Mouse (Mus musculus) adrenal gland, postnatal 4 days (tissue): ENCODE data around the gene Plekha7. TPM values are rescaled to one million over a fixed set of nuclear protein-coding genes. Genes with fewer than 3 reads are reported as not detected.

Experiments
- DNase-seq, 2 experiments: peaks; one replicate each; pipeline ENCODE4 v3.0.0; 2021 to 2022; ENCODE audit warnings: low spot score in 2 of 2, mixed read lengths in 2 of 2
- total RNA-seq, 2 experiments: library from RNA; stranded (reverse); gene quantifications; 2 replicates each; pipeline ENCODE4 v1.2.3; 2021

Plekha7 gene
- total RNA-seq, 2 experiments from 2014 or later, result 19.0 to 24.8 TPM

GRCm38 (mm10) chr7:116290559-116290958 lies 17.6 kb downstream of the Plekha7 start:
- no peak for DNase-seq

GRCm38 (mm10) chr7:116288996-116289395 lies 19.2 kb downstream of the Plekha7 start:
- no peak for DNase-seq

- no peak for DNase-seq
Observed at GRCm38 (mm10) chr7:116287959-116288358, 20.2 kb downstream of the Plekha7 start.

DNA sequence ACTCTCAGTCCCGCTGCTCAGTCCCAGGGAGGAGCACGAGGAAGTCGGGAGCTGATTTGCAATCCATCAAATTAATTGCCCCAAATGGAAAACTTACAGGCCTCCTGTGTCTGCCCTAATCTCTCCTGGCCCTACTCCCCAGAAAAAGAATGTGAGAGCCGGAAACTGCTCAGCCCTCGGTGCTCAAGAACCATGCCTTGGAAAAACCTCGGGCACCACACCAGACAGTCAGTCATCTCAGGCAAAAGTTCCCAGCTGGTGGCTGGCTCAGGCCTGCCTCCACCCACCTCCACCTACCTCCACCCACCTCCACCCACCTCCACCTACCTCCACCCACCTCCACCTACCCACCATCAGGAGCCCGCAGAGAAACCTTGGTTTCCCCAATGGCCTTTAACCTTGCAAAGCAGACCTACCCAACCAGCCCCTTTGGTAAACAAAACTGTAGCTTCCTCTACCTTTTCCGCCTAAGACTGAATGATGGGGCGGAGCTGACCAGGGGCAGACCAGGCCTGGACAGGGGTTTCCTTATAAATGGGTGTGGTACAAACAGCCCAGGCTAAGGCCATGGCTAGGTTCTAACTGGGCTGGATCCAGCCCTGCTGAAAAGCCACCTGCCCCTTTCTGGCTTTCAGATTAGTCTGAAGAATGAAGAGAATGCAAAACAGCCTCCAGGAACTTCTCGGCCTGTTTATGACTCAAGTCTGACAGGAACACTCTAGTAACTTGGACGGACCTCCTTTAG lies 21.4 kb downstream of the Plekha7 start:
- DNase-seq, result no peak

GRCm38 (mm10) chr7:116286173-116286572 lies 22.0 kb downstream of the Plekha7 start:
- DNase-seq, result peak in 1 of 2 experiments; percentile 29

- DNase-seq, result no peak
Observed at GRCm38 (mm10) chr7:116285216-116285615, 23.0 kb downstream of the Plekha7 start.

DNA sequence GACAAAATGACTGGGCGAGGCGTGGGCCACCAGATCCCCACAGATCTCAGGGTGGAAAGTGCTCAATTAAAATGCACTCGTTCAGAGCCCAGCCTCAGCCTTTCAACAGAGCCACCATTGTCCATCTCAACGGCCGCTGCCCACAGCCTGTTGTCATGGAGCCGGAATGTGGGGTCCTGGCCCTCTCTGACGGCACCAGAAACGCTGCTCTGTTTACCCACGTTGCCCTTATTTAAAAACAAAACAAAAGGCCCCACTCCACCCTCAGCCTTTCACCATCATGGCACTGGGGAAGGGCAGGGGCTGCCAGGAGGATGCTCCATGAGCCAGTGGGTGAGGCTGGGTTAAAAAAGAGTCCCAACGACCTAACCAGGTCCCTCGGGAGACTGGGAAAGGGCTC lies 25.4 kb downstream of the Plekha7 start:
- no peak for DNase-seq

GRCm38 (mm10) chr7:116280126-116280525 lies 28.1 kb downstream of the Plekha7 start:
- DNase-seq, result no peak

DNA sequence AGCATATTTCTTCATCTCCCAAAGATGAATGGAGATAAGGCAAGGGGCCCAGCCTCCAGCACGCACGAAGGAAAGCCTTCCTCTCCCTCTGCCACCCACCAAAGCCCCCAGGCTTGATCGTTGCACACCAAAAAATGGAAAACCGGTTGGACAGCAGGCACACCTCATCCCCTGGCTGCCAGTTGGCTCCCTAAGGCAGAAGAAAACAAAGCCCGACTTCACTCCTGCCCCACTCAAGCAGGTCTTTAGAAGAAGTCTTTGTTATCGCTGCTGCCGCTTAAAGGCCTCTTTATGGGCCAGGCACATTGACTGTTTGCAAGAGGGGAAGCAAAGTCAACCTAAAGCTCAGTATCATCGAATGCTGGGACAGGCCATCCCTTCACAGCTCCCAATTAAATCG lies 29.9 kb downstream of the Plekha7 start:
- DNase-seq, result no peak

GRCm38 (mm10) chr7:116276315-116276714 lies 31.9 kb downstream of the Plekha7 start:
- no peak for DNase-seq

GRCm38 (mm10) chr7:116273111-116273510 lies 35.1 kb downstream of the Plekha7 start:
- no peak for DNase-seq

GRCm38 (mm10) chr7:116269501-116269995 lies 38.6 kb downstream of the Plekha7 start:
- DNase-seq, result no peak

GRCm38 (mm10) chr7:116268113-116268926 lies 39.9 kb downstream of the Plekha7 start:
- DNase-seq, result no peak

DNA sequence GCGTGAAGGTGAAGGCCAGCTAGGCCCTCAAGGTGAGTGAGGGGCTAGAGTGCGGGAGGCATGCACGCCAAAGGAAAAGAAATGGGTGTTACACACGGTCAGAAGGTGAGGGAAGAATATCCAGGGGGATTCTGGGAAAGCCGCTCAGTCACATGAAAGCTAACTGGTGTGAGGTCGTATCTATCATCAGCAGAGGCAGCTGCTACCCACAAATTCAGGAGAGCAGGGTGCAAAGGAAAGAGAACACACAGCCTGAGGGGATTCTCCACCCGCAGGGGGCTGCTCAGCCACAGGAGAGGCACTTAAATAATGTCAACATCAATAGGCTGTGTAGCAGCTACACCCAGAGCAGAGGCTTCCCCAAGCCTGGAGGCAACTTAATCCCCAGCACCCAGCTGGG lies 44.9 kb downstream of the Plekha7 start:
- no peak for DNase-seq

- DNase-seq, result no peak
Observed at GRCm38 (mm10) chr7:116262508-116262907, 45.7 kb downstream of the Plekha7 start.

DNA sequence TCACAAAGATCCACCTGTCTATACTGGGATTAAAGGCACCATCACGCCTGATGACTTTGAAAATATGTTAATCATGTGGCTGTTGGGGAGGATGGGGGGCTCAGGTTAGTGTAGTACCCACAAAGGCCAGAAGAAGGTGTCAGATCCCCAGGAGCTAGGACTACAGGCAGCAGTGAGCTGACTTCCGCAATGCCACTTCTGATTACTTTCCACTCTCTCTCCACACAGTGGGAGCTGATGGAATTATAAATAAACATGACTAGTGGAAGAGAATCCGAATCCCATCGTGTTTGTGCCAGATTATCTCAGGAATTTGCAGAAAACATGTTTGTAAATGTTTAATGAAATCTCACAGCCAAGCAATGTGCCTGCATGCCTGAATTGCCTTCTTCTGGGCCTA lies 46.1 kb downstream of the Plekha7 start:
- DNase-seq, result no peak

GRCm38 (mm10) chr7:116260826-116261615 lies 47.2 kb downstream of the Plekha7 start:
- DNase-seq, result no peak

DNA sequence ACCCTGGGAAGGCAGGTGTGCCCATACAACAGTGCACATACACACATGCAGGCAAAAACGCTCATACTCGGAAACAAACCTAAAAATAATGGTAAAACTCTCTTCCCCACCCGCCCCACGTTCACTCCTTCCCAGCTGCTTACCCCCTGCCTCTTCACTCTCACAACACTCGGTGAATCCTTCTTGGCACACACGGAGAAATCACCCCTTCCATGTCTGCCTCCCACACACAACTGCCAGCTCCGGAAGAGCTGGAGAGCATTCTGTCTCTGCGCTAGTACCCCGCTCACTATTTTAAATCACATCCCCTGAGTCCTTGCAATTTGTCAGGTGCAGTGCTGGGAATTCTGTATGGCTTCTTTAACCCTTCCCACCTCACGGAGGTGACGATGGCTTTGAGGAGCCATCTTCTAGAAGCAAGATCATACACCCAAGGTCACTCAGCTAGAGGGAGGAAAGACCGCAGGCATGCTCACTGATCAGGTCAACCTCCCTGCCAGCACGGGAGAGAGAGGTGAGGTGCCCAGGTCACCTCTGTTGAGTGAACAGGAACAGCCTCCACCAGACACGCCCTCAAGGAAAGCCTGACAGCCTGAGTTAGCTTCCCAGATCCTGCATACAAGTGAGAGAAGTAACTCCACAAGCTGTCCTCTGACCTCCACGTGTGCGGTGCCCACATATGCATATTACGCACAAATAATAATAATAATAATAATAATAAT lies 49.6 kb downstream of the Plekha7 start:
- DNase-seq, result no peak

DNA sequence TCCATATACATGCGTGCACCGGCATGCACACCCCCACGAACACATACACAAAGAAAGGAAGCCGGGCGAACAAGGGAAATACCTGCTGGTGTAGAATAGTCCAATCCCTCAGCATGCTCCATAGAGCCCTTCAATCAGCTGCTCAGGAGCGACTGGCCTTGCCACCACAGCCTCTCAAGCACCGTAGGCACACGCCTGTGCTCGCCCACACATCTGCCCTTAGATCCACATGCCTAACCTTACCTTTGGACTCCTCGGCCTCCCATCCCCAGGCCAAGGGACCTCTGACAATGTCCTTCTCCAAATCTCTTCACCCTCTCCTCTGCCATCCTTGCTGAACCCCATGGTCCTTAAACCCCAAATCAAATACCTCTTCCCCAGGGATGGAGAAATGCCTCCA lies 50.2 kb downstream of the Plekha7 start:
- DNase-seq, result no peak

GRCm38 (mm10) chr7:116255664-116256063 lies 52.5 kb downstream of the Plekha7 start:
- no peak for DNase-seq

DNA sequence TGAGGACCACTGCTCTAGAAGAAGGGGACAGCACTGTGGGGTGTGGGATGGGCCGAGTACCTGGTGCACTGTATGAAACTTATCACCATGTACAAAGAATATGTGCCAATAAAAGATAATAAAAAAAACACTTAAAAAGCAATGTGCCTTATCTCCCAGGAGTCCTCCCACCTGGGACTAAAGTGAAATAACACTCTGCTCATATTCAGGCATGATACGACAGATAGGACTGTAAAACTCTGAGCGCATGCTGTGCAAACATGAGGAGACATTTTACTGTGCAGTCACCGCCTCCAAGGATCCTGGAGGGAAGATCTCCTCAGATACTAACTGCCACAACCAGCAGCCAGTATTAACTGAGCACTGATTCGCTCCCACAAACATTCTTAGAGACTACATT lies 53.5 kb downstream of the Plekha7 start:
- DNase-seq, result no peak
